Mouse (Mus musculus): ENCODE results near the gene Cenps. TPM values are rescaled to one million over a fixed set of nuclear protein-coding genes. Genes with fewer than 3 reads are reported as not detected.

Cenps gene
- total RNA-seq, 2 experiments from 2014 or later: 22.7 to 24.1 TPM

- DNase-seq (ENCODE audit: low spot score in 2 of 2): no peak
- intact Hi-C loops (cut with DNase I): no loop called here
Observed at GRCm38 (mm10) chr4:149161166-149161565, 23.7 kb upstream of the Cenps start.

GRCm38 (mm10) chr4:149159891-149160290 is 22.5 kb upstream of the Cenps start:
- DNase-seq (ENCODE audit: low spot score in 2 of 2): no peak
- intact Hi-C loops (cut with DNase I): no loop called here

- intact Hi-C loops (cut with DNase I): no loop called here
- DNase-seq (ENCODE audit: low spot score in 2 of 2): no peak
Observed at GRCm38 (mm10) chr4:149159203-149159602, 21.8 kb upstream of the Cenps start.

GRCm38 (mm10) chr4:149157415-149157973 is 20.1 kb upstream of the Cenps start:
- intact Hi-C loops (cut with DNase I): no loop called here
- DNase-seq (ENCODE audit: low spot score in 2 of 2): no peak

GRCm38 (mm10) chr4:149155711-149156110 is 18.3 kb upstream of the Cenps start:
- DNase-seq (ENCODE audit: low spot score in 2 of 2): no peak
- intact Hi-C loops (cut with DNase I): no loop called here

- intact Hi-C loops (cut with DNase I): no loop called here
- DNase-seq (ENCODE audit: low spot score in 2 of 2): no peak
Observed at GRCm38 (mm10) chr4:149154859-149155258, 17.4 kb upstream of the Cenps start.

- intact Hi-C loops (cut with DNase I): no loop called here
Observed at GRCm38 (mm10) chr4:149150721-149151120, 13.3 kb upstream of the Cenps start.

GRCm38 (mm10) chr4:149150256-149150655 is 12.8 kb upstream of the Cenps start:
- DNase-seq (ENCODE audit: low spot score in 2 of 2): no peak
- intact Hi-C loops (cut with DNase I): no loop called here

More at GRCm38 (mm10) chr4:149150721-149151120, 13.3 kb upstream of the Cenps start:
- DNase-seq (ENCODE audit: low spot score in 2 of 2): no peak

- intact Hi-C loops (cut with DNase I): loop anchor here (10.0 kb wide), 1 partner anchor 395 kb away; no protein-coding TSS in a partner anchor
- DNase-seq (ENCODE audit: low spot score in 2 of 2): no peak
Observed at GRCm38 (mm10) chr4:149149611-149150010, 12.2 kb upstream of the Cenps start.

GRCm38 (mm10) chr4:149149196-149149595 is 11.8 kb upstream of the Cenps start:
- no peak for DNase-seq (ENCODE audit: low spot score in 2 of 2)
- intact Hi-C loops (cut with DNase I): loop anchor here (10.0 kb wide), 1 partner anchor 396 kb away; no protein-coding TSS in a partner anchor

GRCm38 (mm10) chr4:149148084-149148483 is 10.7 kb upstream of the Cenps start:
- intact Hi-C loops (cut with DNase I): loop anchor here (10.0 kb wide), 1 partner anchor 397 kb away; no protein-coding TSS in a partner anchor
- no peak for DNase-seq (ENCODE audit: low spot score in 2 of 2)

GRCm38 (mm10) chr4:149147528-149147927 is 10.1 kb upstream of the Cenps start:
- intact Hi-C loops (cut with DNase I): loop anchor here (10.0 kb wide), 1 partner anchor 397 kb away; no protein-coding TSS in a partner anchor

GRCm38 (mm10) chr4:149145151-149145550 is 7.7 kb upstream of the Cenps start:
- intact Hi-C loops (cut with DNase I): loop anchor here (10.0 kb wide), 1 partner anchor 400 kb away; no protein-coding TSS in a partner anchor
- DNase-seq (ENCODE audit: low spot score in 2 of 2): no peak

More at GRCm38 (mm10) chr4:149147528-149147927, 10.1 kb upstream of the Cenps start:
- DNase-seq (ENCODE audit: low spot score in 2 of 2): no peak

GRCm38 (mm10) chr4:149144459-149144858 is 7.0 kb upstream of the Cenps start:
- peak; percentile 87 for DNase-seq (ENCODE audit: low spot score in 2 of 2)
- intact Hi-C loops (cut with DNase I): loop anchor here (10.0 kb wide), 1 partner anchor 400 kb away; no protein-coding TSS in a partner anchor

GRCm38 (mm10) chr4:149143594-149143993 is 6.2 kb upstream of the Cenps start:
- DNase-seq (ENCODE audit: low spot score in 2 of 2): no peak
- intact Hi-C loops (cut with DNase I): loop anchor here (10.0 kb wide), 1 partner anchor 401 kb away; no protein-coding TSS in a partner anchor

- intact Hi-C loops (cut with DNase I): no loop called here
- DNase-seq (ENCODE audit: low spot score in 2 of 2): no peak
Observed at GRCm38 (mm10) chr4:149138515-149138914, 1.1 kb upstream of the Cenps start.

- DNase-seq (ENCODE audit: low spot score in 2 of 2): no peak
- intact Hi-C loops (cut with DNase I): loop anchor here (2.0 kb wide), 1 partner anchor 59 kb away; no protein-coding TSS in a partner anchor
Observed at GRCm38 (mm10) chr4:149136116-149136850, 1.1 kb downstream of the Cenps start.

- no peak for DNase-seq (ENCODE audit: low spot score in 2 of 2)
Observed at GRCm38 (mm10) chr4:149133395-149133794, 4.0 kb downstream of the Cenps start.

GRCm38 (mm10) chr4:149131789-149132565 is 5.5 kb downstream of the Cenps start:
- intact Hi-C loops (cut with DNase I): no loop called here
- no peak for DNase-seq (ENCODE audit: low spot score in 2 of 2)

More at GRCm38 (mm10) chr4:149133395-149133794, 4.0 kb downstream of the Cenps start:
- intact Hi-C loops (cut with DNase I): no loop called here

Measured in left cerebral cortex, postnatal 14 days (tissue).